Mouse (Mus musculus) G1E (cell line): ENCODE data around the gene Cyb5rl.

ENCODE experiments used
- CTCF ChIP-seq: IDR thresholded peaks from 2 replicates; pipeline ENCODE4 v1.5.1; 2012; ENCODE audit warnings: low read depth, low read length, inconsistent platforms, mixed read lengths
- GATA1 ChIP-seq: IDR thresholded peaks from 2 replicates; pipeline ENCODE4 v1.6.1; 2012; ENCODE audit warnings: borderline replicate concordance, low read length, inconsistent platforms, mixed read lengths
- TAL1 ChIP-seq: conservative IDR thresholded peaks from 2 replicates; pipeline ENCODE4 v1.6.1; 2012; ENCODE audit warnings: low read depth, low read length, inconsistent platforms, mixed read lengths

- no peak for TF ChIP-seq GATA1
- TF ChIP-seq CTCF, result no peak
- TF ChIP-seq TAL1, result no peak
These were observed 8.4 kb upstream of the Cyb5rl start for GRCm38 (mm10) chr4:107058346-107058745.
